Mouse (Mus musculus) adrenal gland, adult 8-10 months (tissue): ENCODE results near the gene Pemt. TPM values are rescaled to one million over a fixed set of nuclear protein-coding genes. Genes with fewer than 3 reads are reported as not detected.
A peak's percentile ranks its signal among the peaks of the same experiment; 100 is the strongest.
"Not testable (repeated sequence)": the region's sequence is repeated elsewhere in the genome, so short reads cannot be mapped to it uniquely, and the experiment has no call there.

Experiments
- DNase-seq: peaks from one replicate; pipeline ENCODE4 v3.0.0; 2022
- total RNA-seq, 4 experiments: library from RNA; stranded (reverse); gene quantifications; 2 replicates each; pipeline ENCODE4 v1.2.4; 2022

Pemt gene
- total RNA-seq, 4 experiments from 2014 or later: 4.9 to 9.5 (median 7.8) TPM

DNA sequence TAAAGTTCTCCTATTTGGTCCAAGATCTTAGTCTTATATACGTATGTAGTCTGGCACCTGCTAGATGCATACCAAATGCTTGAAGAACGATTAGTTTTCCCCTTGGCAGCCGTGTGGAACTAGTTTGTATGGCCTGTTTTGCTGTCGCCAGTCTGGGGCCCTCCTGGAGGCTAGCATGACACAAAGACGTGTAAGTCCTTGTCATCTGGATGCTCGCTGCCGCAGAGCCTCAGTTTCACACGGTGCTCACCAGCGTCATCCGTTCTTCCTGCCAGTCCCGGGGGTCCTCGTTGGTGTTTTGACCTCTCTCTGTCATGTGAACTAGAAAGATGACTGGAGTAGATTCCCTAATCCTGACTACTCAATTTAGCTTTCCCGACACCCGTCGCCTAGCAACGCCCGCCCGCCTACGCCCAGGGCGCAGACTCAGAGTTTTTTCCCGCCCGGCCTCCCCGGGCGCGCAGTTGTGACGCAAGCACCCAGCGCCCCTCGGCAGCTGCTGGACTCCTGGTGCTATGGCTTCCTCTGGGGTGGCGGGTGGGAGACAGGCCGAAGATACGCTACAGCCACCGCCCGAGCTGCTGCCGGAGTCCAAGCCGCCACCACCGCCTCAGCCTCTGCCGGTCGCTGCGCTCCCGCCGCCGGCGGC is 98.4 kb downstream of the Pemt start, which contains the start of gene Med9:
TSS of gene Med9 (plus strand) at position 455 of the 649 bp plus-strand sequence.
- DNase-seq: peak; percentile 93

- DNase-seq: not testable (repeated sequence)
Measured at GRCm38 (mm10) chr11:59944855-59945254, 101.4 kb downstream of the Pemt start.

GRCm38 (mm10) chr11:59941391-59941790 is 104.9 kb downstream of the Pemt start:
- DNase-seq: peak; percentile 90

- DNase-seq: no peak
Measured at GRCm38 (mm10) chr11:59940645-59941044, 105.6 kb downstream of the Pemt start.

GRCm38 (mm10) chr11:59939821-59940220 is 106.5 kb downstream of the Pemt start:
- DNase-seq: no peak

- DNase-seq: peak; percentile 77
Measured at GRCm38 (mm10) chr11:59937615-59938014, 108.7 kb downstream of the Pemt start.

- no peak for DNase-seq
Measured at GRCm38 (mm10) chr11:59937023-59937422, 109.3 kb downstream of the Pemt start.

DNA sequence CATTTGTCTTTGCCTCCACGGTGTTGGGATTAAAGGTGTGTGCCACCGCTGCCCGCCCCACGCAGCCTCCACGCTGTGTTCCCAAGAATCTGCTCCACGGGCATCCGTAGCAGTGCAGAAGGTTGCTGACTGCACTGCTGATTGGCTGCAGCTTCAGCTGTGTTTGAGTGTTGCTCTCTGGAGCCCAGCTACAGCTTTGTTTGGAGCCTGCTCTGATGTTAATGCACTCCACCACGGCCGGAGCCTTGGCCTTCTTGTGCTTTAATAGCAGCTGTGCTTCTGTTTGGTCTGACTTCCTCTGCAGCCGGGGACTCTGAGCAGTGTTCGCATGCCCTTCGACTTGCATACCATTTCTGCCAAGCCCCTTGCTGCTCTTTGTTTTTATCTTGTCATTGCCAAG is 112.3 kb downstream of the Pemt start:
- DNase-seq: no peak

DNA sequence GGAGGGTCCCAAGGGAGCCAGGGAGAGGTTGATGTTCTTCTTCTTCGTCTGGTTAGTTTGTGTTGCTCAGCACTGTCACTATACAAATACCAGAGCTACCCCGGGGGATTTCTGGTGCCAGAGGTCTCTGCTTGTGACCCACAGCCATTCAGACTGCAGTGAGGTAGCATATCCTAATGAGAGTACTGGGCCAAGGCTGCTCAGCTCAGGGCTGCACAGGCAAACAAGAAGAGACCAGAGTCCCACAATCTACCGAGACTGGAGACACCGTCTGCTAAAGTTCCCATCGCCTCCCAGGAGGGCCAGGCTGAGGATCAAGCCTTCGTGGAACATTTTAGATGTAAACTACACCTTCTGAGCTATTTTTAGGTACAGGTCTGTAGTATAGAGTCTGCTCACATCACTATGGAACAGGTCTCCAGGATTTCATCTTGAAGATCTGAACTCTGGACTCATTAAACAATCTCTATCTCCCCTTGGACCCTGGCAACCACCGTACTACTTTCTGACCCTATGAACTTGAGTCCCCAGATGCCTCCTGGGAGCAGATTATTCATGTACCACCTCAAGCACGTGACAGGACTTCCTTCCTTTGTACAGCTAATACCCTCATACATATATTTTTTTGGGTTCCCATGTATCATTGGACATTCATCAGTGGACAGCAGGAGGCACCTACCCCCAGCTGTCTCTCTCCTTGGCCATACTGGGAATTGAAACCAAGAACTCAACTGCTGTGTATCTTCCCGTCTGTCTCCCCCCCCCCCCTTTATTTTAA is 113.5 kb downstream of the Pemt start:
- DNase-seq: no peak

DNA sequence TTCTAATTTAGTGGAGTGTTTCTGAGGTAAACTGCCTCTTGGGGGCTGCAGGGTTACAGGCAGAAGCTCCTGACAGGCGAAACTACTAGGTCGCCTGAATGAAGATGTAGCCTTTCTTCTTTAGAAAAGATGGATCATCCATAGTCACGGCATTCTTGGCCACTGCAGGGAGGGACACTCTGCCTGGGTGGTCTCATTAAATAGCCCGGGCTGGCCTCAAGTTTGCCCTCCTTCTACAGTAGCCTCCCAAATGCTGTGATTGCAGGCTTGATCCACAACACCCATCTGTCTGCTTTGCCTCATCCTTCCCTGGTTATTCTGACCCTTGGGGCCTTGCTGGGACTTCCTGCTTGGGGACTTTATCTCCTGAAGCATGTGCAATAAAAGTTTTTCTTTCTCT is 116.3 kb downstream of the Pemt start:
- no peak for DNase-seq

GRCm38 (mm10) chr11:59921265-59921664 is 125.0 kb downstream of the Pemt start:
- DNase-seq: no peak

Other genes with a start within 250 kb of the Pemt start
- 10 to 100 TPM; 49.9 to 61.3 (median 57.3) TPM for gene Flcn, start 236.5 kb downstream of the Pemt start, total RNA-seq
- 10 to 100 TPM; 26.2 to 34.5 (median 32.1) TPM for gene Nt5m, start 207.0 kb downstream of the Pemt start, total RNA-seq
- gene Cops3, start 206.7 kb downstream of the Pemt start, total RNA-seq: 100 to 1,000 TPM in 2 of 4 experiments, 10 to 100 TPM in 2; 96.1 to 110 (median 102) TPM
- gene Med9, start 98.3 kb downstream of the Pemt start, total RNA-seq: 10 to 100 TPM; 29.4 to 39.1 (median 33.2) TPM
- gene Rasd1, start 81.5 kb downstream of the Pemt start, total RNA-seq: 10 to 100 TPM; 19.1 to 34.7 (median 26.7) TPM
- 10 to 100 TPM; 46.6 to 87.7 (median 60.0) TPM for gene Rai1, start 58.5 kb upstream of the Pemt start, total RNA-seq
- gene Srebf1, start 176.1 kb upstream of the Pemt start, total RNA-seq: 100 to 1,000 TPM; 165 to 367 (median 213) TPM